Mouse (Mus musculus) mouse trophoblast stem cell (cell line): ENCODE data around the gene Zfp710.
"Not testable (repeated sequence)": the region's sequence is repeated elsewhere in the genome, so short reads cannot be mapped to it uniquely, and the experiment has no call there.

ENCODE experiments used
- in situ Hi-C, 2 experiments: fragments of 300-500 bp; cut with MseI, MboI; formaldehyde crosslinking; loops; 2 replicates in 1 of 2; 3 replicates in 1 of 2; pipeline ENCODE4 v1.15.1; 2025

Gene Zfp710

DNA sequence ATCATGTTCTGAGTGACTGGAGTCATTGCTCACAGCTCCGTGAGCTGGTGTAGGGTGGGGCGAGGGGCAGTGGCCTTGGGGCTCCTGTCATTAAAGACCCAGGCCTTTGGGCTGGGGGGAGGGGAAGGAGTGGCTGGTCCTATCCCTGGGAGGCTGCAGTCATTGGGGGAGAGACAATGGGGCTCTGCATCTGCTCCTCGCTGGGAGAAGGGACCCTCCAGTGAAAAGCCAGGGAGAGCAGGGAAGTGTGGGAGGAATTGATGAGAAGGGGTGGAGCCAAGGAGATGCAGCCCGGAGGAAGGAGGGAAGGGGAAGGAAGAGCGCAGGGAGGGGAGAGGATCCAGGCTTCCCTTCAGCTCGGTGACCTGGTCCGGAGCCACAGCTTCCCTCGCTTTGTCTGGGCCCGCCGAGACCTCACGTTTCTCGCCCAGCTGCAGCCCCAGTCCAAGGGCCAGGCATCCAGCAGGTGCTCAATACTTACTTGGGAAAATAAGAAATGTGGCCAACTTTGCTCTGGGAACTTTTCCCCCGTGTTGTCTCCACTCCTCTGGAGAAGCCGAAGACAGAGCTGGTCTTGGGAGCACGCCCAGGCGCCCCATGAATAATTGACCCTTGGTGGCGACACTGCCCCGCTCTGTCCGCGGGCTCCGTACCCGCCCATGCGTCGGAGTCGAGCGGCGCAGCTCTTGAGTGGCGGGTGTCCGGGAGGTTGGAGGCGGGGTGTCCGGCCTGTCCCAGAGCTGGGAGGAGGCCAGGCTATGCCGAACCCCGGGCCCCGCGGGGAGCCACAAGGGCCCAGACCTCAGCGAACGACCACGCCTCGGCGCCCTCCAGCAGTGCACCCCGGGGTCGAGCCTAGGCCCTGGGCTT is at the start of gene Zfp710:
TSS of gene Zfp710 (plus strand) at position 294 of the 870 bp plus-strand sequence.
- in situ Hi-C loops = no loop called here

DNA sequence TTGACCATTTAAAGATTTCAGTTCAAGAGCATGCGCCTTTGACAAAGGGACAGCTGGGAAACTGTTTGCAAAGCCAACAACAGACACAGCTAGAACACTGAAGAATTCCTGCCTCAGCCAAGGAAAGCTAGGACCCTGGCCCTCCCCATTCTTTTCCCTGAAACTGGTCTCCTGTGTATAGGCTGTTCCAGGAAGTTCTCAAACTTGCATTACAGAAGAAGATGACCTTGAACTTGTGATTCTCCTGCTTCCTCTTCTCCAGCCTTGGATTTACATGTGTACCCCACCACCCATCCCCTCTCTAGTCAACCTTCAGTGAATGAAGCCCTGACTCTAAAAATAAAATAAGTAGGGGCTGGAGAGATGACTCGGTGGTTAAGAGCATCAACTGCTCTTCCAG is 49.3 kb upstream of the Zfp710 start:
- in situ Hi-C loops = no loop called here

DNA sequence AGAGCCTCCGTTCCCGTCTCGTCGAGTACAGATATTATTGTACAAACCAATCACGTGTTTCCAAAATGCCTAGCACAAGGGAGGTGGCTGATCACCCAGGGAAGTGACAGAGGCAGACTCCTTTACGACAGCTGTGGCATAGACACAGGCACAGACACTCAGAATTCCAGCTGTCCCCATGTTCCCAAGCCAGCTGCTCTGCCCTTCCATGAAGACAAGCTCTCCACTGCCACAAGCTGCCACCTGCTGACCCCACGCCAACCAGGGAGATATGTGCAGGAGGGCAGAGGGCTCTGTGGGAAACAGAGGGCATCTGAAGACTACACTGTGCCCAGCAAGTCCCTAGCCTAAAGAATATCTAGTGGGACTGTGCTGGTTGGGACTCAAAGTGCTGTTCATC is 37.9 kb upstream of the Zfp710 start:
- in situ Hi-C loops = no loop called here

DNA sequence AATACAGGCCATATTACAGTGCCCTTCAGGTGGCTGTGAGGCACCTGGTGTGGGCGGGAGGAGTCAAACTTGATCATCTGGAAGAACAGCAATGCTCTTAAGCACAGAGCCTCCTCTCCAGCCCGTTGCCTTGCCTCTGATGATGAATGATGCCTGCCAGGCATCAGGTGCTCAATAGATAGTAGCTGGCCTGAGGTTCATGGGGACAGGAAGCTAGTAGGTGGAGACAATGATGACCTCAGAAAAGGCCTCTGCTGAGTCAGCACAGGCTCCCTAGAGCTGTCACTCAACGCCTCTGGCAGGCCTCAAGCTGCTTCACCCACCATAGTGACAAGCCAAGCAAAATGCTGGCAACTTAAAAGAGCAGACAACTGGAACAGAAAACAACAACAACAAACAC is 36.9 kb upstream of the Zfp710 start:
- in situ Hi-C loops = no loop called here

DNA sequence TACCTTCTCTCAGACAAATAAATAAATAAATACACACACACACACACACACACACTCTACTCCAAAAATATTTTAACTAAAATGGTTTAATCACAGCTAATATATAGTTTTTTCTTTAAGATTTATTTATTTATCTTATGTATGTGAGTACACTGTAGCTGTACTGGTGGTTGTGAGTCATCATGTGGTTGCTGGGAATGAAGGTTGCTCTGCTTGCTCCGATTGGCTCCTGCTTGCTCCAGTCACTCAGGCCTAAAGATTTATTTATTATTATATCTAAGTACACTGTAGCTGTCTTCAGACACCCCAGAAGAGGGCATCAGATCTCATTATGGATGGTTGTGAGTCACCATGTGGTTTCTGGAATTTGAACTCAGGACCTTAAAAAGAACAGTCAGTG is 36.1 kb upstream of the Zfp710 start:
- in situ Hi-C loops = not testable (repeated sequence)

DNA sequence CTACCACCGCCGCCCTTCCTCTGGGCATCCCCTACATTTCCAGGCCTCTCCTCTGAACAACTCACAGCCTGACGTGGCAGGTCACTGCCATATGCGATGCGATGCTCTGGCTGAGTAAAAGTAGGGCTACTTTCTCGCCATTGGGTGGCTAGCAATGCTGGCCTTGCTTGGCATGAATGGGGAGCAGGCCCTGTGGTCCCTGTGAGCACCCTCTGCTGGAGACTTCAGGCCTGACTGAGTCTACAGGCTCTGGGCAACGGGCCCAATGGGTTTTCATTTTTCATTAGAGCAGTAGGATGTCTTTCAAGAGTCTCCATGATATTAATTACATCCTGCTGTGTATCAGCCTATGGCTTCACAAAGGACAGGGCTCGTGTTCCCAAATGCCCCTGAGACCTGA is 30.1 kb upstream of the Zfp710 start:
- in situ Hi-C loops = no loop called here

DNA sequence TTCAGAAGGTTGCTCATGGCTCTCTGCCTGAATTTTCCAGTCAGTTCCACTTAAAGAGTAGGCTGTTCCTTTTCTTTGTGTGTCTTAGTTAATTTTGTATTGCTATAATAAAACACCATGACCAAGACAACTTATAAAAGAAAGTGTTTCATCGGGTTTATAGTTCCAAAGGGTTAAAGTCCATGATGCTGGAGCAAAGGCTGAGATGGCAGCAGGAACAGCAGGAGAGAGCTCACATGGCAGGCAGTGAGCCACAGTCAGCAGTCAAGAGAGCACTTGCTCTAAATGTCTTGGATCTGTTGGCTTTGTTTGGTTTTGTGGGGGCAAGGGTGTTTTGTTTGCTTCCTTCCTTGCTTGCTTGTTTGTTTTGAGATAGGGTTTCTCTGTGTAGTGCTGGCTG is 26.9 kb upstream of the Zfp710 start:
- in situ Hi-C loops = no loop called here

DNA sequence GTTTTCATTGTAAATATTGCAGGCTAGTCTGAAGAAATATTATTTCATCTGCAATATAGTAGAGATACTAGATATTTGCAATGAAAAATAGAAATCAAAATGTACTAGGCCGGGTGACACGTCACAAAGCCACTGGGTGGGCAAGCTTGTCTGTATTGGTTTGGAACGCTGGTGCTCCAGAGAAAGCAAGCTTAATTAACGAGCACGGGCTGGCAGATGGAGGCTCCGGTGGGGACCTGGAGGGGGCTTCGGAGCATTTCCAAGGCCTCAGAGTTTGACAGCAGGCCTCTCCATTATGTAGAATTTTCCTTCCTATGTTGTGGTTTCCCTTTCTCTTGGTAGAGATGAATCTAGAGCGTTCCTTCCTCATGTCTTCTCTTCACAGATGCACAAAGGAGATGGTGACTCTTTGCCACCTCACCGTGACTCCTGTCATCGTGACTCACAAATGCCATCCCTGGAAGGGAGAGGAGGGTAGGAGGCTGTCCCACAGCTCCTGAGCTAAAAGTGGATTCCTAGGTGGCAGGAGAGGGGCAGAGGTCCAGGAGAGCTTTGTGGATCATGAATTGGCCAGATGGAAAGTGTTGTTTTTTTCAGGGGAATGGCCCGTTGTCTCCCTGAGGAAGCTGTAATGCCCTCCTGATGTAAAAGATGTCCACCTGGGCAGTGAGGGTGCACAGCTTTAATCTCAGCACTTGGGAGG is 22.1 kb upstream of the Zfp710 start:
- in situ Hi-C loops = no loop called here

DNA sequence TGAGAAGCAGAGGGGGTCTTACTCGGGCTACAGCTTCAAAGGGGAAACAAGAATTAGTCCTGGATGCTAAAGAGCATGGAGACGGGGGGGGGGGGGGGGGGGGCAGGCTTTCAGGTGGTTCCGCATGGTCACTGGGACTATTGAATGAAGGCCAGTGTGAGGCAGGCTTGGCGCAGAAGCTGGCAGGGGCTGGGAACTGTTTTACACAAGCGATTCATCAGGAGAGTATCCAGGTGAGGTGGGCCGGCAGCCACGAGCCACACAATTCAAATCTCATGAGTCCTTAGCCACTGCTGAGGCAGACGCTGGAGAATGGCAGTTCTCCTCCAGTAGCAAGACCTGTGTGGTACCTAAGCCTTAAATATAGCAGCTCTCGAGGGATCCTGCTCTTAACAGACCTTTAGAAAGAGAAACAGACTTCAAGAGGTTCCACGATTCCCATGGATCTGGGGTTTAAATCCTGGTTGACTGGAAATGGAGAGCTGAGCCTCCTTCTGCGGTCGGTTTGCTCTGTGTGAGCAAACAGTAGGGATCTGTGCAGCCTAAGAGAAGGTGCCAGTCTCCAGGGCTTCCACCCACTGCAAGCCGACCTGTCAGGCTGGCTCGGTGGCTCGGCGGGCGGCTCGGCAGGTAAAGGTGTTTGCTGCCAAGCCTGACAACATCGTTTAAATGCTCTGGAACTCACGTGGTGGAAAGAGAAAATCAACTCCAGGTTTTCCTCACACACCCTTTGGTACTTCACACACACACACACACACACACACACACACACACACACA is 19.6 kb upstream of the Zfp710 start:
- in situ Hi-C loops = no loop called here

DNA sequence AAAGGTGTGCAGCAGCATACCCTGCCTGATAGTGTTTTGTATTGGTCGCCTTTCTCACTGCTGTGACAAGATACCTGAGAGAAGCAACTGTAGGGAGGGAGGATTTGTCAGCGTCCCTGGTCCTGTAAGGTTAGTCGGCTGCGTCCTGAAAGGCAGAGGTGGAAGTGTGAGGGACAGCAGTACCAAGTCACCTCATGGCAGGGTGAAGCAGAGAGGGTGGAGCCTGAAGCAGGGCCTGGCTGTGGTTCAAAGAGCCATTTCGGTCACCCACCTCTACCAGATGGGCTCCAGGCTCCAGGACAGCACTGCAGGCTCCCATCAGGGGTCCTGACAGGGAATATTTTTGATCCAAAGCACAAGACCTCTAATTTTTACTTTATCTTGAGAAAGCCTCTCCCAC is 13.9 kb upstream of the Zfp710 start:
- in situ Hi-C loops = no loop called here

DNA sequence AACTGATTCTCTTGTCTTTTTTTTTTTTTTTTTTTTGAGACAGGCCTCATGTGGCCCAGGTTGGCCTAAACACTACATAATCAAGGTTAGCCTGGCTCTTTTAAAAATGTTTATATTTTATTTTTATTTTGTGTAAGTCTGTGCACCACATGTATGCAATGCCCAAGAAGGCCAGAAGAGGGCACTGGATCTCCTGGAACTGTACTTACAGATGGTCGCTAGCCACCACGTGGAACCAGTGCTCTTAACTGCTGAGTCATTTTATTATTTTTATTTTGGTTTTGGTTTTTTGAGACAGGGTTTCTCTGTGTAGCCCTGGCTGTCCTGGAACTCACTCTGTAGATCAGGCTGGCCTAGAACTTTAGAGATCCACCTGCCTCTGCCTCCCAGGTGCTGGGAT is 13.1 kb upstream of the Zfp710 start:
- in situ Hi-C loops = no loop called here

DNA sequence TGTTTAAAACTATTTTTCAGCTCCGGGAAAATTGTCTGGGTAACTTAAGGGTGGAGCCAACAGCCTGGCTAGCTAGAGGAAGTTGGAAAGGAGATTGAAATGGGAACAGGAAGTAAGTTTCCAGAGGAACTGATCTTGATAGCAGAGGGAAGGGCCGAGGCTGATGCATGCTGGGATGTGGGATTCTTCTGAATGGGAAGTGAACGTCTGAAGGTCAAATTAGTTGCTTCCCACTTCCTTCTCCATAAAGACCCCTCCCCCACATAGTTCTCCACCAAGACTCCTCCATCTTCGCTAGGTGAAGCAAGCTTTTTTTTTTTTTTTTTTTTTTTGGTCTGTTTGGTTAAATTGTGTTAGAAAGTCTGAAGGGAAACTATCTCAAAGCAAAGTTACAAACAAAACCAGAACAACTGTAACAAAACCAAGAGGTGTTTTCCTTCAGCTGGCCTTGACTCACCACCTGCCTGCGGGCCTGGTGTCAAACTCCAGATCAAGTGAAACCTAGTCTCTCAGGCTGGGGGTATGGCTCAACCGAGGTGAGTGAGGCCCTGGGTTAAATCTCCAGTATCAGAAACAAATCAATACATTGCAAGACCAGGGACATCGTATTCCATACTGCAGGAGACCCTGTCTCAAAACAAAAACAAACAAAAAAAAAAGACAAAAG is 10.6 kb upstream of the Zfp710 start:
- in situ Hi-C loops = no loop called here

DNA sequence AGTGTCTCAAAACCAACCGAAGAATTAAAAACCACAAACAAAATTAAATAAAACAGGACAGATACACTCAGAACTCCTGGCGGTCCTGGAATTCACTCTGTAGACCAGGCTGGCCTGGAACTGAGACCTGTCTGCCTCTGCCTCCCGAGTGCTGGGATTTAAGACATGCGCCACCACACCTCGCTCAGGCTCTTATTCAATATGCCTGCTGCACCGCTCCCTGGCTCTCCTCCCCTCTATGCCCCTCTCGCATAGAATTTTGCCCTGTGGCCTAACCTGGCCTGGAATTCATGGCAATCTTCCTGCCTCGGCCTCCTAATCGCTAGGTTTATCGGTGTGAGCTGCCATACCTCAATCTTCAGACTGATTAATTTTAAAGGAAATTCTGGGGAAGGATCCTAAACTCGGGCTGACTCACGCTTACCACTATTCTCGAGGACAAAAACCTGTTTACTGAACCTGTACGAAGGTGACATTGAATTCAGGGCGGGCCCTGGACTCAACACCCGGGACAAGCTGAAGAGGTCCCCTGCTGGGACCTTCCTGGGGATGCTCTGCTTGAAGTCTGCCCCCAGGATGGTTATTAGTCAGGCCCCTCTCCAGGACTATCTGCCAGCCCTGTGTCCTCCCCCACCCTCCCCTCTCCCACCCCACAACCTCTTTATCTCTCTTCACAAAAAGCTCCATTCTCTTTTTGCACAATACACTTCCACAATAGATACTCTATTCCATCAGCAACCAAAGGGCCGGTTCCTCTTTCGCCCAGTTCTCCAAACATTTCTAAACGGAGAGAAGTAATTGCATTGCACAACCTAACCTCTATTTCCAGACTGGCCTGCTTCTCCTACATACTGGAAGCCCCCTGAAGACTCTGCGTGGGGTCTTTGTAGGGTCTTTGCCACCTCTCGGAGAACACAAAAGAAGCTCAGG is 9.5 kb upstream of the Zfp710 start:
- in situ Hi-C loops = no loop called here

DNA sequence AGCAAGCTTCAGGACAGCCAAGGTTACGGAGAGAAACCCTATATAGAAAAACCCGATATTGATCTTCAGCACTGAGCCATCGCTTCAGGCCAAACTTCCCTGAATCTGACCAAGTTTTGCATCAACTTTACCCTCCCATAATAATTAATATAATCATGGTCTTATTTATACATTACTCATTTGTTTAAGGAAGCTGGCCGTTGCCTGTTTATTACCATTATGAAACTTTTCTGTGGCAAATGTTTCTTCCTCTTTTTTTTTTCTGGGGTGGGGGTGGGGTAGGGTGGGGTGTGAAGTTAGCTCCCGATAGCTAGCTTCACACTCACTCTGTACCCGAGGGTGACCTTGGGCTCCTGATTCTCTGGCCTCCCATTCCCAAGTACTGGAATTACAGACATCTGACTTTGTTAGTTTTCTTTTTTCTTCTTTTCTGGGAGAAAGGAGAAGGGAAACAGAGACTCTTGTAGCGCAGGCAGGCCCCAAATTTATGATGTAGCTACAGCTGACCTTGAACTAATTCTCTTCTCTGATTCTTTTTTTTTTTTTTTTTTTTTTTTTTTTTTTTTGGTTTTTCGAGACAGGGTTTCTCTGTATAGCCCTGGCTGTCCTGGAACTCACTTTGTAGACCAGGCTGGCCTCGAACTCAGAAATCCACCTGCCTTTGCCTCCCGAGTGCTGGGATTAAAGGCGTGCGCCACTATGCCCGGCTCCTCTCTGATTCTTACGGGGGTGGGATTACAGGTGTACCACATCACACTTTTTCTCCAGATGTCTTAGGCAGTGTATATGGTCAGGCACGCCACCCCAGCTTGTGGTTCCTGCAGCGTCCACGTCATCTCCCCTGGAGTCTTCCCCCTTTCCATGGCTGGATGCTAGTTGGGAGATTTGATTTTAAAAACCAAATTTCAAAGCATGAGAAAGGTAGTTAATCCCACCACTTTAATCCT is 5.8 kb upstream of the Zfp710 start:
- in situ Hi-C loops = no loop called here

DNA sequence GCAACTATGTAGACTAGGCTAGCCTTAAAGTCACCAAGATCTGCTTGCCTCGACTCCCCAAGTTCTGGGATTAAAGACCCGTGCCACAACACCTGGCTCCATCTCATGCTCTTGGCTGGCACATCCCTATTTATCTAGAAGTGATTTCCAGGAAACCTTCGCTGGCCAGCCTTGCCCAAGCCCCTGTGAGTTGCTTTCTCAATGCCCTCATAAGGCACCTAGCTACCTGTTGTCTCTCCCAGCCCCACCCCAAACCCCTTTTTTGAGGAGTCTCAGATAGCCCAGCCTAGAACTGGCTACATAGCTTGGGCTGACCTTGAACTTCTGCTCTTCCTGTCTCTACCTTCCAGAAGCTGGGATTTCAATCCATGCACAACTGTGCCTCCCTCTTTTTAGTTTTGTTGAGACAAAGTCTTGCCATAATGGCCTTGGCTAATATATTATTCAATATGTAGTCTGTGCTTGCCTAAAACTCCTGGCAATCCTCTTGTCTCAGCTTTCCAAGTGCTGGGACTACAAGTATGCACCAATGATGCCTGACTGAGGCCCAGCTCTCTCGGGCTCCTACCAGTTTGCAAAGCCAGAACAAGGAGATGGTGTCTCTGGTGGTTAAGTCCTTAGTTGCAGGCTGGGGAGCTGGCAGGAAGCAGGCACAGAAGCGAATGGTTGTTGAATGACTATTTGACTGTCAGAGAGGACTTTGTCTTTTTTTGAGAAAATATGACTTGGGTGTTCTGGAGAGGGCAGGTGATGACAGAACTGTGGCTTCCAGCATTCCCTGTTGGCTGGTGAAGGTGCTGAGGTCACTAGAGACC is 786 bp upstream of the Zfp710 start:
- in situ Hi-C loops = no loop called here

DNA sequence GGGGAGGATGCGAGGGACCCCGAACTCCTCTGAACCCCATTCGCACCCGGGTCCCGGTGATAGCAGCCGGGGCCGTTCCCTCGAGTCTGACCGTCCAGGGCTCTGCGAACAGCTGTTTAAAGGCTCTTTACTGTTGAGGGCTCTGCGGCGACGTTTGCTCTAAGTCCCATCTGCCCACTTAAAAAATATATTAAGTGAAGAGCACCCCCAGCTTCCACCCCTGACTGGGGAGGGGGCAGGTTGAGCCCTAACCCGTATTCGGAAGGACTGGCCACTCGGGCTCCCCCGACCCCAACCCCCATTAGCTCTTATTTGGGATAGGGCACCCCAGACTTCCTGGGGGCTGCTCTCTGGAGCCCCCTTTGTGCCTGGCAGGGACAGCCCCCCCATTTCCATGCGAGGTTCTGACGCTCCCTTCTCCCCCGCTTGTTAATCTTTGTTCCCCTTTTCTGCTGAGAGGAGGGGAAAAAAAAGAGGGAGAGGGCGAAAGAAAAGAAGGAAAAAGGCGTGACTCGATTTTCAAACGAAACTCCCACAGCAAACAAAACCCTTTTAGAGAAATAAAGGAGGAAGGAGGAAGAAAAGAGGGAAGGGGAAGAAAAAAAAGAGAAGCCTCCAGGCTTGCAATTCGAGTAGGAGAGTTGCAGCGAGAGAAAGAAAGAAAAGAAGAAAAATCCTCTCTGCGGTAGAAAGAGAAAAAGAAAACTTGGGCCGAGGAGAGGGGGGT is 940 bp downstream of the Zfp710 start:
- in situ Hi-C loops = no loop called here

DNA sequence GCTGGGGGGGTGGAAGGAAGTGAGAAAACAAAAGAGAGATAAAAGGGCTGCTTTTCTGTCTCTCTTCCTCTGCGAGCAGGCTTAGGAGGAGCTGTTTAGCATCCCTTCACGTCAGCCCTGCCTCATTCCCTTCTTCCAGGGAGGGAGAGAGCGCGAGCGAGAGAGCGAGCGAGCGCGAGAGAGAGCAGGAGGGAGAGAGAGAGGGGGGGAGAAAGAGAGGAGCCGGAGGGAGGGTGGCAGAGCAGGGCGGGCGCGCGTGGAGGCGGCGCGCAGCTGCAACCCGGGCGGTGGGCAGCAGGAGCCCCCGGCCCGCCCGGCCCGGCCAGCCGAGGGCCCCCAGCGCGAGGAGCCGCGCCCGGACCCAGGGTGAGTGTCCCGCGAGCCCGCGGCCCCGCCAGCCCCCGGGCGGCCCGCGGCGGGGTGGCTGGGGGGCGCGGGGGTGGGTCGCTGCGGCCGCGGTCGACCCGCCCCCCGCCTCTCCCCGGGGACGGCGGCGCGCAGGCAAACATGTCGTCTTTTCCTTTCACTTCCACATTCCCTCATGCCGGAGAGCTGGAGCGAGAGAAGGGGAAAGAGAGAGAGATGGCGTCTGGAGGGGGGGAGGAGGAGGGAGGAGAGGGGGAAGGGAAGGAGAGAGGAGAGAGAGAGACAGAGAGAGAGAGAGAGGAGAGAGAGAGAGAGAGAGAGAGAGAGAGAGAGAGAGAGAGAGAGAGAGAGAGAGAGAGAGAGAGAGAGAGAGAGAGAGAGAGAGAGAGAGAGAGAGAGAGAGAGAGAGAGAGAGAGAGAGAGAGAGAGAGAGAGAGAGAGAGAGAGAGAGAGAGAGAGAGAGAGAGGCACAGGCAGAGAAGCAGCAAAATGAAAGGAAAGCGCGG is 1.7 kb downstream of the Zfp710 start:
- in situ Hi-C loops = no loop called here
